Mouse (Mus musculus) megakaryocyte-erythroid progenitor cell, adult 5-6 weeks (primary cell): ENCODE data around the gene Xylt1. TPM values are rescaled to one million over a fixed set of nuclear protein-coding genes. Genes with fewer than 3 reads are reported as not detected.

Source experiments
- ATAC-seq: replicated peaks from 2 replicates; pipeline ENCODE4 v1.8.0; 2016; ENCODE audit warnings: mild to moderate bottlenecking, inconsistent platforms; ENCODE audit not compliant: severe bottlenecking, poor library complexity, low FRiP score, low TSS enrichment
- total RNA-seq, 2 experiments: library from RNA; stranded (forward) in 1 of 2; stranded (reverse) in 1 of 2; fragments of 200-1000, 215-1000 nt in 1 of 2; fragments of >200 nt in 1 of 2; fragmentation: Nextera tagmentation in 1 of 2; gene quantifications; 2 replicates each; pipeline ENCODE4 v1.2.3; 2014 to 2017

Gene Xylt1
- total RNA-seq, 2 experiments from 2014 or later: 13.6 to 14.5 TPM

GRCm38 (mm10) chr7:117429483-117429882 lies 48.7 kb downstream of the Xylt1 start:
- no peak for ATAC-seq

- ATAC-seq: no peak
These were observed 49.1 kb downstream of the Xylt1 start for GRCm38 (mm10) chr7:117429895-117430294.

GRCm38 (mm10) chr7:117430361-117430935 lies 49.7 kb downstream of the Xylt1 start:
- ATAC-seq: peak; percentile 74

GRCm38 (mm10) chr7:117433641-117434040 lies 52.9 kb downstream of the Xylt1 start:
- no peak for ATAC-seq

GRCm38 (mm10) chr7:117435091-117435490 lies 54.3 kb downstream of the Xylt1 start:
- no peak for ATAC-seq

GRCm38 (mm10) chr7:117435730-117436441 lies 55.1 kb downstream of the Xylt1 start:
- no peak for ATAC-seq

GRCm38 (mm10) chr7:117436892-117437291 lies 56.1 kb downstream of the Xylt1 start:
- ATAC-seq: no peak

GRCm38 (mm10) chr7:117440994-117441393 lies 60.2 kb downstream of the Xylt1 start:
- ATAC-seq: no peak

GRCm38 (mm10) chr7:117442639-117443038 lies 61.9 kb downstream of the Xylt1 start:
- ATAC-seq: no peak

DNA sequence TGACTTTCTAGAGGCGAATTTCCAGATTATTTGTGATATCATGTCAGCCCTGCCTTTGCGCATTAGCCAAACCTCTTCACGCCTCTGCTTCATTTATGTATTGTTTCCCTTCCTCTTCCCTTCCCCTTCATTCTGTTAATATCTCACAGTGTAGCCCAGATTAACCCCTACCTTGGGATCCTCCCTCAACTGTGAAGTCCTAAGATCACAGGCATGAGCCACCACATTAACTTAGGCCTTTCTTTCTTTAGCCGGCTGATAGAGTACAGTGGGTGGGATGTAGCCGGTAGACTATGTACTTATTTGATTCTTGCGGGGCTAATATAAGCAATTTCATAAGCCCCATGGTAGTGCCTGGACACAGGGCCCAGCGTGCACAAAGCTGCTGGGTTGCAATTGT lies 62.4 kb downstream of the Xylt1 start:
- ATAC-seq: no peak

DNA sequence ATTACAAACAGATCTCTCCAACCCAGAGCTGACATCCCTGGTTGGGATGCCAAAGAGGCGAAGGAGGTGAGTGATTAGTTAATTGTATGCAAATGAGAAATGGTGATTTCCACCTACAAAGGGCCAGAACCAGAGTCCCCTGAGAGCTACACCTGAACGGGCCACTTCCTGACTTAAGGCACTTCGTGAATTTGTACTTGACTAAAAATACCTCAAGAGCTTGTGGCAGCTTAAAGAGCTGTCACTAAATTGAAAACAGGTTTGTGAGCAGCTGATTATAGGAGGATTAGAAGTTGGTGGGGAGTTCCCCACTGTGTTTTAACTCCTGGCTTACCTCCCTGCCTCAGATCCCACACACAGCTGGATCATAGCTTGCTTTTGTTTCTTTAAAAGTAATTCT lies 64.7 kb downstream of the Xylt1 start:
- ATAC-seq: no peak

GRCm38 (mm10) chr7:117449605-117450004 lies 68.8 kb downstream of the Xylt1 start:
- no peak for ATAC-seq

DNA sequence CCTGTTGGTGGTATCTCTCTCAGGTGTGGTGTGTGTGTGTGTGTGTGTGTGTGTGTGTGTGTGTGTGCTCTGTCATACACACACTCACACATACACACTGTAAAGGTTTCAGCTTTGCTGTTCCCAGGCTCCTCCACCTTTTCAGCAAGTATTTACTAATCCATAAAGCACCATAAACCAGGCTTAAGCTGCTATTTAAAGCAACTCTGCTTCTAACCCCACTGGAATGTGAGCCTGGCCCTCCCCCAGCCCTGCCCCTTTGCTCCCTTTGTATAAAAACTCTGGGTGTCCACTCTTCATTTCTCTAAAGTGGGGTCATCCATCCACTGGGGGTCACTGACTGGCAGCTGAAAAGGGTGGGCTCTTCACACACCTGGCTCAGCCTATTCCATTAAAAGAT lies 70.4 kb downstream of the Xylt1 start:
- ATAC-seq: no peak

GRCm38 (mm10) chr7:117452269-117452668 lies 71.5 kb downstream of the Xylt1 start:
- no peak for ATAC-seq

GRCm38 (mm10) chr7:117454789-117455548 lies 74.2 kb downstream of the Xylt1 start:
- ATAC-seq: no peak

DNA sequence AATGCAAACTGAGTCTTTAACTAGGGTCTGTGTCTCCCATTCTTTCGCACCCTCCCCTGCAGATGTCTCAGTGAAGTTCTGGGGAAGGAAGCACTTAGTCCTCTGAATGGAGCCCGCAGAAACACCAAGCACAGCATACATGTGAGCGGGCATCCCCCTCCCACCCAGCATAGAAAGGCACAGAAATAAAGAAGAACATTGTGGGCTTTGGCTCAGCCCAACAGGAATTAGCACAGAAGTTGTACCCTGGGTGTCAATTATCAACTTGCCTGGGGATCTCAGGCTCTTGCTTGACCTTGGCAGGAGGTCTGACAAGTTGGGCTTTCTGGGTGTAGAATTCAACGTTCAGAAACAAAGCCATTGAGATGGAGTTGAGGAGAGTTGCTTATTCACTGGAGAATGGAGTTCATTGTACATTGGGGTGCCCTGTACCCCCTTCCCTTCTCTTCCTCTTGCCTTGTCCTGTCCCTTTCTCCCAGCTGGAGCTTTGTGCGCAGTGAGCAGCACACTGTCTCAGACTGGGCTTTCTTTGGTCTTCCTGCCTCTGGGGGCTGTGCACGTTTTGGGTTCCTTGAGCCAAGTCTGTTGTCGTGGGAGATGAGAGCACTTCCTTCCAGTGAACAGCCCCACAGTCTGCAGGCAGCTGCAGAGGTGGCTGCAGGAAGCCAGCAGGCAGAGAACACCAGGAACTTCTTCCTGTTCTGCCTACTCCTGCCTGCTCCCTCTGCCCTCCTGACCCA lies 81.6 kb downstream of the Xylt1 start:
- ATAC-seq: no peak; the same call in 1 of the 2 replicates

DNA sequence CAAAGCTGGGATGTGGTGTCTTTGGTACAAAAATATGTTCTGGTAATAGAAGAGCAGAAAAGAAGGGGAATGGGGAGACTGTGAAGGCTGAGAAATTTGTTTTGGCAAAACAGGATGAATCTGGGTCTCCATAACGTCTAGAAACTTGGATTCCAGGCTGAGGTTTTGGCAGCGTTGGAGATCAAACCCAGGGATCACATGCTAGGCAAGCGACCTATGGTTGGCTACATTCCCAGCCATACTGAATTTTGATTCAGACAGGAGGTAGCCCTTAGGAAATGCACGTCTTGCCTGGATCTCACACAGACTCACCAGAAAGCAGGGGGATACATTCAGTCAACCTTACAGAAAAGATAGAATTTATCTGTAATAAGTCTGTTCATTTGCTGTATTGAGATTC lies 84.2 kb downstream of the Xylt1 start:
- no peak for ATAC-seq

DNA sequence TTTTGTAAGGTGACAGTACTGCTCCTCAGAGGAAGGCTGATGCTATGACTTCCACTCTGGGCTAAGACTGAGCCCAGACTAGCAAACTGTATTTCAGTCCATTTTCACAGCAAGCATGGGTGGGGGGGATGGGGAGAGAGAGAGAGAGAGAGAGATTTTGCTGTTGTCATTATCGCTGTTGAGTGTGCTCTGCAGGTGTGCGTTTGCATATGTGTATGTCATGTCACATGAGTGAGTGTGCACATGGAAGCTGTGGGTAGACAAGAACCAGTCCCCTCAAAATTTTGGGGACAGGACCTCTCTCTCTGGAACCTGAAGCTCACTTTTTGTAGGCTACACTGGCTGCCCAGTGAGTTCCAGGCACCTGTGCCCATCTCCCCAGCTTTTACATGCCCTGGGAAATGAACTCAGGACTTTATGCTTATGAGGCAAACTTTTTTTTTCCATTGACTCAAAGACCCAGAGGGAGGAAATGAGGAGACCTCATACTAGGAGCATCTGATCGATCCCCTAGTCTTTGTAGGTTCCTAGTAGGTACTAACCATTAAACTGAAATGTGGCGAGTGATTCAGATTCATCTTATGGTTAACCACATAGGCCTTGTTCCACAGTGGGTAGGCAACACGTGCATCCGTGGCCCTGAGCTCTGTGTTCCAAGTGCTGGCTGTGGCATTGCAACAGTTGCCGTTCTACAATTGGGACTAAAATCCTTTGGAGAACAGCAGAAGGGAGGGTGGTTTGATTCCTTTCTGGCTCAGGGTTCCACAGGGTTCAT lies 85.4 kb downstream of the Xylt1 start:
- no peak for ATAC-seq

- ATAC-seq: no peak; the same call in 1 of the 2 replicates
These were observed 89.5 kb downstream of the Xylt1 start for GRCm38 (mm10) chr7:117470243-117470802.
